Mouse (Mus musculus) MEL (cell line): ENCODE measurements at regions not wholly inside any gene's neighbourhood (a gene's known extent, or its start where the extent isn't known, plus 50 kb on each side); places are given as distances from the start of the nearest gene placed in this dataset.

Source experiments
- CTCF ChIP-seq, 3 experiments: IDR thresholded peaks in 2 of 3; conservative IDR thresholded peaks in 1 of 3; 2 replicates each; pipeline ENCODE4 v1.5.1; 2011 to 2012; ENCODE audit warnings: low read length in 3 of 3, low read depth in 2 of 3, mild to moderate bottlenecking in 2 of 3, improper control_type of control experiment in 1 of 3, inconsistent platforms in 1 of 3, mixed read lengths in 1 of 3, moderate library complexity in 1 of 3; ENCODE audit not compliant: control insufficient read depth in 1 of 3, insufficient read depth in 1 of 3, poor library complexity in 1 of 3, severe bottlenecking in 1 of 3
- HCFC1 ChIP-seq: IDR thresholded peaks from 2 replicates; pipeline ENCODE4 v1.6.1; 2012; ENCODE audit warnings: low read depth, mild to moderate bottlenecking, inconsistent platforms, low read length, improper control_type of control experiment, moderate library complexity
- MAX ChIP-seq: IDR thresholded peaks from 2 replicates; pipeline ENCODE4 v1.6.1; 2011; ENCODE audit warnings: low read length, improper control_type of control experiment
- POLR2A ChIP-seq, 2 experiments: IDR thresholded peaks; 2 replicates each; pipeline ENCODE4 v1.6.1; 2011 to 2012; ENCODE audit warnings: low read length in 2 of 2, mild to moderate bottlenecking in 2 of 2, control low read depth in 1 of 2, improper control_type of control experiment in 1 of 2, low read depth in 1 of 2, moderate library complexity in 1 of 2; ENCODE audit not compliant: control insufficient read depth in 1 of 2, insufficient read depth in 1 of 2, poor library complexity in 1 of 2
- TAL1 ChIP-seq: IDR thresholded peaks from 2 replicates; pipeline ENCODE4 v1.6.1; 2012; ENCODE audit warnings: mild to moderate bottlenecking, inconsistent platforms, low read length, moderate library complexity, mixed read lengths
- USF2 ChIP-seq, 2 experiments: IDR thresholded peaks; 2 replicates each; pipeline ENCODE4 v1.6.1; 2011 to 2012; ENCODE audit warnings: improper control_type of control experiment in 2 of 2, low read length in 2 of 2, borderline replicate concordance in 1 of 2, inconsistent platforms in 1 of 2, low read depth in 1 of 2, mild to moderate bottlenecking in 1 of 2; ENCODE audit not compliant: insufficient read depth in 1 of 2
- ZNF384 ChIP-seq: IDR thresholded peaks from 2 replicates; pipeline ENCODE4 v1.6.1; 2012; ENCODE audit warnings: low read depth, mild to moderate bottlenecking, inconsistent platforms, low read length, improper control_type of control experiment

GRCm38 (mm10) chr7:73616015-73616414 lies 74.4 kb upstream of the Chd2 start:
- no peak for TF ChIP-seq POLR2A (IDR thresholded peaks at IDR 0.05; ENCODE audit: control insufficient read depth in 1 of 2, insufficient read depth in 1 of 2, low read depth in 1 of 2, low read length in 2 of 2, poor library complexity in 1 of 2)
- TF ChIP-seq TAL1 = no peak
- TF ChIP-seq CTCF (IDR thresholded peaks at IDR 0.05 in 2 of 3, conservative IDR thresholded peaks at IDR 0.05 in 1 of 3; ENCODE audit: control insufficient read depth in 1 of 3, insufficient read depth in 1 of 3, low read depth in 2 of 3, low read length in 3 of 3, poor library complexity in 1 of 3, severe bottlenecking in 1 of 3) = no peak
- no peak for TF ChIP-seq USF2 (IDR thresholded peaks at IDR 0.05; ENCODE audit: borderline replicate concordance in 1 of 2, insufficient read depth in 1 of 2, low read depth in 1 of 2, low read length in 2 of 2)
- TF ChIP-seq ZNF384 = no peak
- no peak for TF ChIP-seq HCFC1
- TF ChIP-seq MAX = no peak
